Mouse (Mus musculus): Measurements from ENCODE around the gene Hapln1. TPM values are rescaled to one million over a fixed set of nuclear protein-coding genes. Genes with fewer than 3 reads are reported as not detected.

Gene Hapln1
- 0.10 and 0.28 TPM in 2 replicates for polyA plus RNA-seq (2012; rRNA removed)

DNA sequence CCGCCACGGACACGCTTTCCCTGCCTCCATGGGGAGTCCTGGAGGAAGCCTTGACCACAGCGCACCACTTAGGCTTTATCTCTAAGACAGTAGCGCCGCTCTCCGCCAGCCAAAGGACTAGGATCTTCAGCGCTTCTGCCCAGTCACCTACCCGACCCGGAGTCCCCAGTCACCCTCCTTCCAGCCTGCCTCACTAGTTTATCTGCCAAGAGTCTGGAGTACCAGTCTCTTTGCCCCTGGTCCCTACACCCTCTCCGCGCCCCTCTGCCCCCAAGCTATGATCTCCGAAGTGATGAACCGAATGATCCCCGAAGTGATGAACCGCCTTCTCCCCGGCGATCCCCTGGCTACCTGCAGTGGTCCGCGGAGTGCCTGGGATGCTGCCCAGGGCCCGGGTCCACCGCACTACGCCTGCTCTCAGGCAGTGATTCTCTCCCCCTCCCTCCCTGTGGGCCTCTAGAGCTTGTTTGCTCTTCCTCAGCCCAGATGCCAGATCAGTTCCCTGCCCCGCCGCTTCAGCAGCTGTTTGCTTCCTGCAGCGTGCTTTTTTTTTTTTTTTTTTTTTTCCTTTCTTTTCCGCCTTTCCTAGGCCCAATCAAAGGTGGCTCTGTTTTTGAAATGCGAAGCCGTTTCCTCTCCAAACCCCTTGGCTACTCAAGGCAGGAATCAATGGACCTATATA lies at the start of gene Hapln1:
Gene Hapln1, plus strand, starts transcription at position 592 of the 682 bp plus-strand sequence.
- no peaks in the 10 kb centered on the region for H3K27me3 ChIP-seq (ENCODE audit: control insufficient read depth, insufficient read depth, low read length)
- TF ChIP-seq CTCF (IDR thresholded peaks at IDR 0.05; ENCODE audit: control insufficient read depth, insufficient read depth, insufficient replicate concordance, low read depth, low read length) (no peak), POLR2A (IDR thresholded peaks at IDR 0.05; ENCODE audit: control insufficient read depth, low read depth, low read length) (no peak)
- no peaks in the 10 kb centered on the region for H3K36me3 ChIP-seq (ENCODE audit: control insufficient read depth, insufficient read depth, low read length)
- H3K4me3 ChIP-seq (ENCODE audit: control insufficient read depth, low read depth, low read length) = peak within 1 kb of the TSS; percentile 21
- H3K27ac ChIP-seq (ENCODE audit: control insufficient read depth, insufficient read depth, low read depth, low read length) = no peak within 1 kb of the TSS
- H3K4me1 ChIP-seq (ENCODE audit: control insufficient read depth, insufficient read depth, low read length) = peaks cover 3% of the 10 kb centered on the region; the same call in 1 of the 2 replicates

DNA sequence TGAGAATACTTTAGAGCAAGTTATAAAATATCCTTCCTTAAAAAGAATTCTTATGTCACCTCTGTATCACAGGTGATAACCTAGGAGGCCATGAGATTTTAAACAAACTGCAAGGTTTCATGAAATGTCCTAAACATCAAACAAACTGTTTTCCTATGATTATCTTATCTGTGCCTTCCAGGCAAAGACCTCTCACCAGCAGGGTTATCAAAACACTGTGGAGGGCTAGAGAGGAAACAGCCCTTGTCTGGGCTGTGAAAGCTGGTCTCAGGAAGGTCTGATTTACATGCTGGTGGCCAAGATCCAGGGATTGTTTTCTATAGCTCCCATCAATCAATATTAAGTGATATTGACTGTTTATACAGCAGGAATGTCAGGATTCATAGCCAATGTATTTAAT lies 46.4 kb upstream of the Hapln1 start:
- Histone ChIP-seq H3K4me3 (ENCODE audit: control insufficient read depth, low read depth, low read length) (no peak overlapping the region), H3K4me1 (ENCODE audit: control insufficient read depth, insufficient read depth, low read length) (no peaks in the 10 kb centered on the region), H3K36me3 (ENCODE audit: control insufficient read depth, insufficient read depth, low read length) (no peaks in the 10 kb centered on the region), H3K27me3 (ENCODE audit: control insufficient read depth, insufficient read depth, low read length) (no peaks in the 10 kb centered on the region), H3K27ac (ENCODE audit: control insufficient read depth, insufficient read depth, low read depth, low read length) (no peak overlapping the region)
- TF ChIP-seq POLR2A (IDR thresholded peaks at IDR 0.05; ENCODE audit: control insufficient read depth, low read depth, low read length) = no peak
- no peak for TF ChIP-seq CTCF (IDR thresholded peaks at IDR 0.05; ENCODE audit: control insufficient read depth, insufficient read depth, insufficient replicate concordance, low read depth, low read length)

DNA sequence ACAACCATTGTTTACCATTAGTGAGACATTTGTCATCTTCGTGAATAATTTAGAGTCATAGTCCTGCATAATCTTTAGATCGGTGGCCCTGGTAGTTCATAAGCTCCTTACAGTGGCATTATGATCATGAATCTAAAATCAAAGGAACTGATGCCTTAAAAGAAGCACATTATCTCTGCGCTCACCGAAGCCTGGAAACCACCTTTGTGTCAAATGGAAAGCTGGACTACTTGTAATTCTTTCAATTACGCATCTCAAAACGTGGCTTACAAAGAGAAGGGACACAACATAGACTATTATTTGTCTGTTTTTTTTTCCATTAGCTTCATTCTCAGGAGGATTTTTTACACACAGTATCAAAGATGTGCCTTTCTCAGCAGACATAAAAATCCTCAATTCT lies 45.9 kb upstream of the Hapln1 start:
- Histone ChIP-seq H3K27me3 (ENCODE audit: control insufficient read depth, insufficient read depth, low read length) (no peaks in the 10 kb centered on the region), H3K4me1 (ENCODE audit: control insufficient read depth, insufficient read depth, low read length) (no peaks in the 10 kb centered on the region), H3K36me3 (ENCODE audit: control insufficient read depth, insufficient read depth, low read length) (no peaks in the 10 kb centered on the region), H3K27ac (ENCODE audit: control insufficient read depth, insufficient read depth, low read depth, low read length) (no peak overlapping the region), H3K4me3 (ENCODE audit: control insufficient read depth, low read depth, low read length) (no peak overlapping the region)
- TF ChIP-seq POLR2A (IDR thresholded peaks at IDR 0.05; ENCODE audit: control insufficient read depth, low read depth, low read length) (no peak), CTCF (IDR thresholded peaks at IDR 0.05; ENCODE audit: control insufficient read depth, insufficient read depth, insufficient replicate concordance, low read depth, low read length) (no peak)

DNA sequence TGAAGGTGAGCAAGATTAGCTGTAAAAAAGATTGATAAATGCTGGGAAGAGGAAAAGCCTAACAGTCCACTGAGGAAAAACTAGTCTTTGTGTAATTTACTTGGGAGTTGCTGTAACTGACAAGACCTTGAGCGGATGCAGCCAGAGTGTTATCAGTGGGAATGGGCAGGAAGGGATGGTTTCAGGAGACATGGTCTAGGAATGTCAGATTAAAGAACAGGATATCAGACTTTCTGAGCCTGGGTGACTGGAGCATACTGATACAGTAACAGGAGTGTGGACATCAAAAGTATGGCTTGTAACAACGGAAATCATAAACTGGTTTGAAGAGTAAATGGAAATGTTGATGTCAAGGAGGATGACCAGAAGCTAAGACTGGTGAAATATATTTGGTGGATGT lies 43.0 kb upstream of the Hapln1 start:
- Histone ChIP-seq H3K27me3 (ENCODE audit: control insufficient read depth, insufficient read depth, low read length) (no peaks in the 10 kb centered on the region), H3K4me1 (ENCODE audit: control insufficient read depth, insufficient read depth, low read length) (no peaks in the 10 kb centered on the region), H3K36me3 (ENCODE audit: control insufficient read depth, insufficient read depth, low read length) (no peaks in the 10 kb centered on the region), H3K27ac (ENCODE audit: control insufficient read depth, insufficient read depth, low read depth, low read length) (no peak overlapping the region), H3K4me3 (ENCODE audit: control insufficient read depth, low read depth, low read length) (no peak overlapping the region)
- no peak for TF ChIP-seq POLR2A (IDR thresholded peaks at IDR 0.05; ENCODE audit: control insufficient read depth, low read depth, low read length)
- TF ChIP-seq CTCF (IDR thresholded peaks at IDR 0.05; ENCODE audit: control insufficient read depth, insufficient read depth, insufficient replicate concordance, low read depth, low read length) = no peak

DNA sequence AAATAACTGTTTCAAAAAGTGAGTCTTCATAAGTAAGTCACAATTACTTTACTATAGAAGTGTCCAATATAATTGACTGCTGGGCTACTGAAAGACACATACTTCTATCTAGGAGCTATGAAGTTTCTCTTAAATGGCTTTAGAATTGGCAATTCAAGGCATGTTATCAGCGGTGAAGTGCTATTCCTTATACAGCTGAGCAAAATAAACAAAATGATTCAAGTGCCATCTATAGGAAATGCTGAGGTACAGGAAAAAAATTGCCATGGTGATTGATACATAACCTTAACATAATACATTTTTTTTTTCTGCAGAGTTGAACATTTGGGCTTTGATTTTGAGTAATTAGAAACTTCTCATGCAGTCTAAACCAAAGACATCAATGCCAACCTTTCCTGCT lies 40.2 kb upstream of the Hapln1 start:
- Histone ChIP-seq H3K4me3 (ENCODE audit: control insufficient read depth, low read depth, low read length) (no peak overlapping the region), H3K4me1 (ENCODE audit: control insufficient read depth, insufficient read depth, low read length) (no peaks in the 10 kb centered on the region), H3K27ac (ENCODE audit: control insufficient read depth, insufficient read depth, low read depth, low read length) (no peak overlapping the region), H3K36me3 (ENCODE audit: control insufficient read depth, insufficient read depth, low read length) (no peaks in the 10 kb centered on the region), H3K27me3 (ENCODE audit: control insufficient read depth, insufficient read depth, low read length) (no peaks in the 10 kb centered on the region)
- no peak for TF ChIP-seq CTCF (IDR thresholded peaks at IDR 0.05; ENCODE audit: control insufficient read depth, insufficient read depth, insufficient replicate concordance, low read depth, low read length)

GRCm38 (mm10) chr13:89521507-89521908 lies 18.1 kb upstream of the Hapln1 start:
- Histone ChIP-seq H3K27me3 (ENCODE audit: control insufficient read depth, insufficient read depth, low read length) (no peaks in the 10 kb centered on the region), H3K4me3 (ENCODE audit: control insufficient read depth, low read depth, low read length) (no peak overlapping the region), H3K4me1 (ENCODE audit: control insufficient read depth, insufficient read depth, low read length) (no peaks in the 10 kb centered on the region), H3K27ac (ENCODE audit: control insufficient read depth, insufficient read depth, low read depth, low read length) (no peak overlapping the region), H3K36me3 (ENCODE audit: control insufficient read depth, insufficient read depth, low read length) (no peaks in the 10 kb centered on the region)
- TF ChIP-seq POLR2A (IDR thresholded peaks at IDR 0.05; ENCODE audit: control insufficient read depth, low read depth, low read length) (no peak), CTCF (IDR thresholded peaks at IDR 0.05; ENCODE audit: control insufficient read depth, insufficient read depth, insufficient replicate concordance, low read depth, low read length) (no peak)

- TF ChIP-seq POLR2A (IDR thresholded peaks at IDR 0.05; ENCODE audit: control insufficient read depth, low read depth, low read length) (no peak), CTCF (IDR thresholded peaks at IDR 0.05; ENCODE audit: control insufficient read depth, insufficient read depth, insufficient replicate concordance, low read depth, low read length) (no peak)
- Histone ChIP-seq H3K36me3 (ENCODE audit: control insufficient read depth, insufficient read depth, low read length) (no peaks in the 10 kb centered on the region), H3K4me3 (ENCODE audit: control insufficient read depth, low read depth, low read length) (no peak overlapping the region), H3K4me1 (ENCODE audit: control insufficient read depth, insufficient read depth, low read length) (no peaks in the 10 kb centered on the region), H3K27me3 (ENCODE audit: control insufficient read depth, insufficient read depth, low read length) (no peaks in the 10 kb centered on the region), H3K27ac (ENCODE audit: control insufficient read depth, insufficient read depth, low read depth, low read length) (no peak overlapping the region)
These were observed 10.9 kb upstream of the Hapln1 start for GRCm38 (mm10) chr13:89528716-89529115.
